Mouse (Mus musculus) bone marrow macrophage, adult 2 months (primary cell): ENCODE measurements around the gene Speg.

Experiments
- CTCF ChIP-seq: IDR thresholded peaks from 2 replicates; pipeline ENCODE4 v1.5.1; 2012; ENCODE audit warnings: low read depth, mild to moderate bottlenecking, low read length, moderate library complexity
- POLR2A ChIP-seq: IDR thresholded peaks from 2 replicates; pipeline ENCODE4 v1.6.1; 2012; ENCODE audit warnings: mild to moderate bottlenecking, low read depth, low read length, borderline replicate concordance

- no peak for TF ChIP-seq POLR2A
- no peak for TF ChIP-seq CTCF
These were observed 27.8 kb upstream of the Speg start for GRCm38 (mm10) chr1:75347279-75347678.
